Mouse (Mus musculus): ENCODE results near the gene Slc1a7.

- no peak for TF ChIP-seq EP300 (IDR thresholded peaks at IDR 0.05; ENCODE audit: low read depth)
- TF ChIP-seq CTCF (IDR thresholded peaks at IDR 0.05; ENCODE audit: low read depth): no peak
These were observed 9.5 kb downstream of the Slc1a7 start for GRCm38 (mm10) chr4:107977593-107977992.
